Mouse (Mus musculus) gastrocnemius, postnatal 36 days (tissue): ENCODE measurements around the gene Ptpn13. TPM values are rescaled to one million over a fixed set of nuclear protein-coding genes. Genes with fewer than 3 reads are reported as not detected.

Experiments used
- DNase-seq, 2 experiments: peaks; one replicate each; pipeline ENCODE4 v3.0.0; 2022
- intact Hi-C: fragments of 180-260 bp; cut with DNase I; formaldehyde crosslinking; loops from one replicate; pipeline ENCODE4 v1.15.1; 2025
- total RNA-seq, 2 experiments: library from RNA; stranded (reverse); gene quantifications; 2 replicates each; pipeline ENCODE4 v1.2.3; 2021

The Ptpn13 gene
- total RNA-seq, 2 experiments from 2014 or later, result 2.3 to 2.4 TPM

GRCm38 (mm10) chr5:103628499-103628898 lies 203.5 kb downstream of the Ptpn13 start:
- intact Hi-C loops, result no loop called here
- no peak for DNase-seq

GRCm38 (mm10) chr5:103629111-103629764 lies 204.2 kb downstream of the Ptpn13 start, which contains the start of gene Slc10a6:
Gene Slc10a6 (minus strand): TSS chr5:103629403.
- intact Hi-C loops, result no loop called here

GRCm38 (mm10) chr5:103629854-103630580 lies 205.0 kb downstream of the Ptpn13 start:
- intact Hi-C loops, result no loop called here

More at GRCm38 (mm10) chr5:103629111-103629764, 204.2 kb downstream of the Ptpn13 start, which contains the start of gene Slc10a6:
- peak; percentile 67 to 83 for DNase-seq

GRCm38 (mm10) chr5:103637162-103637561 lies 212.2 kb downstream of the Ptpn13 start:
- DNase-seq, result no peak
- intact Hi-C loops, result no loop called here

More at GRCm38 (mm10) chr5:103629854-103630580, 205.0 kb downstream of the Ptpn13 start:
- DNase-seq, result no peak

- intact Hi-C loops, result no loop called here
- no peak for DNase-seq
Measured at GRCm38 (mm10) chr5:103644167-103644566, 219.2 kb downstream of the Ptpn13 start.

GRCm38 (mm10) chr5:103647320-103647719 lies 222.3 kb downstream of the Ptpn13 start:
- intact Hi-C loops, result no loop called here
- DNase-seq, result no peak

Other genes starting within 250 kb of the Ptpn13 start
- gene Mapk10, start 213.9 kb upstream of the Ptpn13 start, total RNA-seq, result 1 to 10 TPM in 1 of 2 experiments, under 1 TPM in 1; 0.69 to 1.7 TPM
- gene Slc10a6, start 204.2 kb downstream of the Ptpn13 start, total RNA-seq, result 1 to 10 TPM in 1 of 2 experiments, under 1 TPM in 1; 0.57 to 1.6 TPM
- under 1 TPM; 0.22 to 0.59 TPM for gene 1700016H13Rik, start 230.8 kb downstream of the Ptpn13 start, total RNA-seq